Mouse (Mus musculus): Measurements from ENCODE around the gene Nr1i3.

GRCm38 (mm10) chr1:171190832-171191231 is 22.9 kb upstream of the Nr1i3 start:
- TF ChIP-seq CTCF (IDR thresholded peaks at IDR 0.05; ENCODE audit: low read depth, low read length) (no peak), POLR2A (IDR thresholded peaks at IDR 0.05; ENCODE audit: insufficient read depth, low read length) (no peak)
